Mouse (Mus musculus): ENCODE data around the gene Trim11.

DNA sequence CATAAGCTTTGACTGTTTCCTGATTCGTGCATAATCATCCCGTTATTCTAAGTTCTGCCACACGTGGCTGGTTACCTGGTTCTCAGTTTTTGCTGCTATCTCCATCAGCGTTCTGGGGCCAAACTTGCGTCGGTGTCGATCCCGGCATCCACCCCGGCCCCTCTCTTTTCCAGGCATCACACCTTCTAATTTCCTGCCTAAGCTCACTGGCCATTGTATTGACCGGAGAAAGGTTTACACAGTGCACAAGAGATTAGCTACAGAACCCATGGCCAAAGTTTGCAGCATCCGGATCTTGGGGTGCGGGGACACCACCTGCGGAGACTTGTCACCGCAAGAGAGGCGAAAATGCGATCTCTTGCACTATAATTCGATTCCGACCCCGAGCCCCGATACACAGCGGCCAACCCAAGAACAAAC, 276 bp upstream of the Trim11 start:
- TF ChIP-seq CTCF (IDR thresholded peaks at IDR 0.05; ENCODE audit: low read depth, low read length), result no peak
- no peak for TF ChIP-seq POLR2A (IDR thresholded peaks at IDR 0.05; ENCODE audit: extremely low read depth, insufficient read depth, low read length)

All from liver, adult 2 months (tissue).